In genomic region chr19:6261379-6261778, GRCm38 (mm10) we compare ENCODE assay signal across 19 mouse cellular contexts. TPM values are rescaled to one million over a fixed set of nuclear protein-coding genes. Genes with fewer than 3 reads are reported as not detected.
DNase-seq lines count a peak whose midpoint lies in the region; ATAC-seq and TF ChIP-seq lines count a peak whose summit lies in the region.
"Had no signal": no experiment of that assay in that cellular context is flagged by ENCODE, and none has a peak within 500 bp of the region (broad histone marks: within the 10 kb centered on the region; RNA-seq: fewer than 3 reads in every experiment).

No protein-coding gene starts in this region.

- H3K4me1 ChIP-seq in kidney, postnatal 0 days (replicated peaks; ENCODE audit: insufficient read depth, low read length): no peaks in the 10 kb centered on the region; the same call in 1 of the 2 replicates
- peaks cover 7% of the 10 kb centered on the region; the same call in 1 of the 2 replicates for H3K4me1 ChIP-seq in kidney, embryonic 16.5 days (ENCODE audit: insufficient read depth, low read length)
- no peaks in the 10 kb centered on the region for H3K4me1 ChIP-seq in neural tube, embryonic 12.5 days
- H3K4me1 ChIP-seq: embryonic facial prominence, embryonic 13.5 days; embryonic facial prominence, embryonic 15.5 days; forebrain, embryonic 10.5 days; forebrain, embryonic 12.5 days had no signal

- DNase-seq in cerebellum, adult 9-11 months: peak; percentile 65
- no peak for DNase-seq in cerebellum, adult 11-12 months
- DNase-seq in kidney, postnatal 0 days (ENCODE audit: low spot score): no peak
- no peak for DNase-seq in neural tube, embryonic 10.5 days (ENCODE audit: extremely low spot score, low spot score)
- DNase-seq: adrenal gland, adult 2 months; adrenal gland, postnatal 10 days; adrenal gland, postnatal 25 days; cerebellum, adult 11 months; cerebellum, adult 2 months; embryo, embryonic 11 days had no signal

- H3K27me3 ChIP-seq in kidney, postnatal 0 days (ENCODE audit: insufficient read depth, low read length): no peaks in the 10 kb centered on the region
- no peaks in the 10 kb centered on the region for H3K27me3 ChIP-seq in kidney, embryonic 16.5 days (ENCODE audit: insufficient read depth, low read length)
- no peaks in the 10 kb centered on the region for H3K27me3 ChIP-seq in neural tube, embryonic 12.5 days (replicated peaks)
- H3K27me3 ChIP-seq: embryonic facial prominence, embryonic 13.5 days; embryonic facial prominence, embryonic 15.5 days; forebrain, embryonic 12.5 days had no signal

- H3K9ac ChIP-seq in kidney, postnatal 0 days (ENCODE audit: low read depth, low read length): no peak overlapping the region
- H3K9ac ChIP-seq in kidney, embryonic 16.5 days (replicated peaks; ENCODE audit: low read length): no peak overlapping the region
- H3K9ac ChIP-seq in neural tube, embryonic 12.5 days: 0 out of 2 replicates have a peak overlapping the region, but pooled peaks have one; percentile 13
- H3K9ac ChIP-seq: embryonic facial prominence, embryonic 13.5 days; embryonic facial prominence, embryonic 15.5 days; forebrain, embryonic 12.5 days had no signal

- H3K36me3 ChIP-seq in kidney, postnatal 0 days (ENCODE audit: insufficient read depth, low read length): peaks cover 37% of the 10 kb centered on the region
- peaks cover 50% of the 10 kb centered on the region for H3K36me3 ChIP-seq in kidney, embryonic 16.5 days (ENCODE audit: insufficient read depth, low read length)
- H3K36me3 ChIP-seq in neural tube, embryonic 12.5 days: peaks cover 63% of the 10 kb centered on the region

- no peak overlapping the region for H3K27ac ChIP-seq in kidney, postnatal 0 days
- H3K27ac ChIP-seq in kidney, embryonic 16.5 days (ENCODE audit: low read length): no peak overlapping the region
- H3K27ac ChIP-seq in neural tube, embryonic 12.5 days: no peak overlapping the region
- H3K27ac ChIP-seq: embryonic facial prominence, embryonic 13.5 days; embryonic facial prominence, embryonic 15.5 days; forebrain, embryonic 10.5 days; forebrain, embryonic 12.5 days had no signal

- H3K4me3 ChIP-seq in kidney, postnatal 0 days (replicated peaks; ENCODE audit: low read depth, low read length): no peak overlapping the region
- no peak overlapping the region for H3K4me3 ChIP-seq in kidney, embryonic 16.5 days (ENCODE audit: low read length)
- H3K4me3 ChIP-seq in neural tube, embryonic 12.5 days: no peak overlapping the region
- H3K4me3 ChIP-seq: embryonic facial prominence, embryonic 13.5 days; embryonic facial prominence, embryonic 15.5 days; erythroblast, embryonic 14.5 days; forebrain, embryonic 10.5 days; forebrain, embryonic 12.5 days had no signal

- no peaks in the 10 kb centered on the region for H3K9me3 ChIP-seq in kidney, postnatal 0 days (replicated peaks; ENCODE audit: low read length)
- H3K9me3 ChIP-seq in kidney, embryonic 16.5 days (ENCODE audit: low read length): peaks cover 6% of the 10 kb centered on the region; the same call in 1 of the 2 replicates
- H3K9me3 ChIP-seq in neural tube, embryonic 12.5 days: no peaks in the 10 kb centered on the region
- H3K9me3 ChIP-seq: embryonic facial prominence, embryonic 15.5 days had no signal

- no peak overlapping the region for H3K4me2 ChIP-seq in kidney, postnatal 0 days (ENCODE audit: low read length)
- no peak overlapping the region for H3K4me2 ChIP-seq in kidney, embryonic 16.5 days (replicated peaks; ENCODE audit: low read depth, low read length)
- no peak overlapping the region for H3K4me2 ChIP-seq in neural tube, embryonic 12.5 days (replicated peaks)
- H3K4me2 ChIP-seq: embryonic facial prominence, embryonic 13.5 days; embryonic facial prominence, embryonic 15.5 days; forebrain, embryonic 12.5 days had no signal

- WGBS in kidney, postnatal 0 days: 89% methylated on average over 14 of the region's 14 CpGs
- 89% methylated on average over 14 of the region's 14 CpGs for WGBS in kidney, embryonic 16.5 days
- 92% methylated on average over 14 of the region's 14 CpGs for WGBS in neural tube, embryonic 12.5 days

- TF ChIP-seq CTCF in kidney, postnatal 0 days (IDR thresholded peaks at IDR 0.05; ENCODE audit: low read depth): no peak

- peak; percentile 9; the same call in 1 of the 2 replicates for ATAC-seq in kidney, postnatal 0 days (replicated peaks; ENCODE audit: low FRiP score, low read depth)
- ATAC-seq in kidney, embryonic 16.5 days (ENCODE audit: low FRiP score, low TSS enrichment): no peak
- no peak for ATAC-seq in neural tube, embryonic 12.5 days (ENCODE audit: low FRiP score, low read depth)
- ATAC-seq: forebrain, embryonic 14.5 days; forebrain, embryonic 16.5 days had no signal

RNA-seq across cellular contexts. Expression of gene Ehd1, which starts 15.1 kb away (rescaled TPM):
- 64.2 and 73.4 TPM in 2 replicates for polyA plus RNA-seq in kidney, postnatal 0 days (2015; fragmentation: Nextera tagmentation; extraction: Ambion mirVana)
- 84.2 and 89.5 TPM in 2 replicates for polyA plus RNA-seq in kidney, embryonic 16.5 days (2015; fragmentation: Nextera tagmentation; extraction: Ambion mirVana)
- polyA plus RNA-seq in neural tube, embryonic 12.5 days (2016; fragmentation: Nextera tagmentation; extraction: Ambion mirVana): 87.2 and 96.4 TPM in 2 replicates

RNA-seq across cellular contexts. Expression of gene Atg2a, which starts 19.9 kb away (rescaled TPM):
- polyA plus RNA-seq in kidney, postnatal 0 days (2015; fragmentation: Nextera tagmentation; extraction: Ambion mirVana): 7.0 and 7.8 TPM in 2 replicates
- 12.1 and 13.1 TPM in 2 replicates for polyA plus RNA-seq in kidney, embryonic 16.5 days (2015; fragmentation: Nextera tagmentation; extraction: Ambion mirVana)
- polyA plus RNA-seq in neural tube, embryonic 12.5 days (2016; fragmentation: Nextera tagmentation; extraction: Ambion mirVana): 13.8 and 14.7 TPM in 2 replicates

RNA-seq across cellular contexts. Expression of gene Ppp2r5b, which starts 25.7 kb away (rescaled TPM):
- polyA plus RNA-seq in kidney, postnatal 0 days (2015; fragmentation: Nextera tagmentation; extraction: Ambion mirVana): 19.9 and 20.4 TPM in 2 replicates
- polyA plus RNA-seq in kidney, embryonic 16.5 days (2015; fragmentation: Nextera tagmentation; extraction: Ambion mirVana): 27.5 and 31.0 TPM in 2 replicates
- polyA plus RNA-seq in neural tube, embryonic 12.5 days (2016; fragmentation: Nextera tagmentation; extraction: Ambion mirVana): 77.8 and 82.8 TPM in 2 replicates

RNA-seq across cellular contexts. Expression of gene Gpha2, which starts 35.2 kb away (rescaled TPM):
- 1.6 and 2.1 TPM in 2 replicates for polyA plus RNA-seq in kidney, postnatal 0 days (2015; fragmentation: Nextera tagmentation; extraction: Ambion mirVana)
- 0.73 and 1.4 TPM in 2 replicates for polyA plus RNA-seq in kidney, embryonic 16.5 days (2015; fragmentation: Nextera tagmentation; extraction: Ambion mirVana)
- not detected in 2 replicates for polyA plus RNA-seq in neural tube, embryonic 12.5 days (2016; fragmentation: Nextera tagmentation; extraction: Ambion mirVana)
- polyA plus RNA-seq: cerebellum, adult 2 months; erythroblast, embryonic 14.5 days; forebrain, embryonic 14.5 days; forebrain, embryonic 16.5 days had no signal

RNA-seq across cellular contexts. Expression of gene Cdc42bpg, which starts 44.9 kb away (rescaled TPM):
- 1.0 TPM in 2 replicates for polyA plus RNA-seq in kidney, postnatal 0 days (2015; fragmentation: Nextera tagmentation; extraction: Ambion mirVana)
- polyA plus RNA-seq in kidney, embryonic 16.5 days (2015; fragmentation: Nextera tagmentation; extraction: Ambion mirVana): 0.80 and 1.5 TPM in 2 replicates
- 0.27 and 0.60 TPM in 2 replicates for polyA plus RNA-seq in neural tube, embryonic 12.5 days (2016; fragmentation: Nextera tagmentation; extraction: Ambion mirVana)
